Mouse (Mus musculus) retina, adult 2 months (tissue): ENCODE results near the gene Chrne.
"Not testable (repeated sequence)": the region's sequence is repeated elsewhere in the genome, so short reads cannot be mapped to it uniquely, and the experiment has no call there.

Source experiments
- DNase-seq: peaks from one replicate; pipeline ENCODE4 v3.0.0-alpha.2; 2012; ENCODE audit warnings: low read depth, low spot score

Gene Chrne

GRCm38 (mm10) chr11:70585457-70585856, 33.6 kb downstream of the Chrne start:
- DNase-seq, result no peak

DNA sequence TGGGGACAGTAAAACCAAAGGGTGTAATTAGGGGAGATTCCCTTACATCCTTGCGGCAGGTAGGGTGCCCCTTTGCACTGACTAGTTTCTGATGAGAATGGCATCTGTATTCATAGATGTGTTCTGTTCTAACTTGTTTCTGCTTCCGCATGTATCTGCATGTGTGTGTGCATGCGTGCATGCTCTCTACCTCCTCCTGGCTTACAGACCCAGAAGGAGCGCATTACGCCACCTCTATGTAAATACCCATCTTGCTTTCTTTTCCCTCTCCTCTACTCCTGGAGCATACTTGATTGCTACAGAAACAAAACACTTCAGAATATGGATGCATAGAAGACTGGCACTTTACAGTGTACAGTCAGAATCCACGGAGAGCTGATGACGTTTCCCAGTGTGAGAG, 35.2 kb downstream of the Chrne start:
- DNase-seq, result no peak

- no peak for DNase-seq
These were observed 35.8 kb downstream of the Chrne start for GRCm38 (mm10) chr11:70583022-70583714.

GRCm38 (mm10) chr11:70582196-70582595, 36.8 kb downstream of the Chrne start:
- no peak for DNase-seq

GRCm38 (mm10) chr11:70580921-70581320, 38.1 kb downstream of the Chrne start:
- no peak for DNase-seq

DNA sequence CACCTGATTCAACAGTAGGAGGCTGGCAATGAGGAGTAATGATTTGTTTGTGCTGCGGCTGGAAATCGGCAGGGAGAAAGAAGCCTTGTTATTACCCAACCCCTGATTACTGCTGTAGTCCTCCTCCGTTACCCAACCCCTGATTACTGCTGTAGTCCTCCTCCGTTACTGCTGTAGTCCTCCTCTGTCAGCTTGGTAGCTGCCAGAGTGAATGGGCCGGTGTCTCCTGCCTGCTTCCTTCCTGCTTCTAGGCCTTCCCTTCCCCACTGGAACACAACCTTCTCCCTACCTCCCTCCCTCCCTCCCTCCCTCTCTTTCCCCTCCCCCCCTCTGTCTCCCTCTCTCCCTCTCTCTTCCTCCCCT, 38.7 kb downstream of the Chrne start:
- no peak for DNase-seq

GRCm38 (mm10) chr11:70579710-70580357, 39.2 kb downstream of the Chrne start:
- DNase-seq, result no peak

- no peak for DNase-seq
These were observed 40.1 kb downstream of the Chrne start for GRCm38 (mm10) chr11:70578962-70579361.

DNA sequence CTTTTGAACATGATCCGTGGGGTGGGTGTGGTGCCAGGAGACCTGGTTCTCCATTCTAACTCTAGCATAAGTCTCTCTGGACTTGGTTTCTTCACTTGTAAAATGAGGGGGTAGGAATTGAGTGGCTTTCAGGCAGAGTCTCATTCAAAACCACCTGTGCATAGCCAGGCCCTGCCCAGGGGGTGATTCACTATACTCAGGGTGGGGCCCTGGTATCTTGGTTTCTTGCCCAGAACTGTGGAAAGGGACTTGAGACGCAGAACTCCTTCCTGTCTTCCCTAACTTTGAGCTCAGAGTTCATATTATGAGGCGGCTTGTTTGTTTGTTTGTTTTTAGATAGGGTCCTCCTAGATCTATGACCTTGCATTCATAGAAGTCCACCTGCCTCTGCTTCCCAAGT, 41.8 kb downstream of the Chrne start:
- DNase-seq, result no peak

DNA sequence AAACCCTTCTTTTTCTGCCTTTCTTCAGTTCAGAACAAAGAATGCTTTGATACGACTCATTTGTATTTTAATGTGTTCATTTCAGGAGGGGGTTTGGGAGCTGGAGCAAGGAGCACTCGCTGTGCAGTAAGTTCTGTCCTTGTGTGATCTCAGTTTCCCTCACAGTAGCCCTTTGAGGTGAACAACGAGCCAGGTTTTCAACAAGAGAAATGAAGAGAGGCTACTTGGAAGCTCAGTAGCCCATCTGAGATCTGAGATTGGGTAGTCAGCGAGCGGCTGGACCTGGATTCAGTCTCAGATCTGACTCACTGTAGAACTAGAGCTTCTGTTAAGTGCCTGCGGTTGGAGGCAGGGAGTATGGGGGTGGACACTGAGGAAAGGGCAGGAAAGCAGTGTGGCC, 45.1 kb downstream of the Chrne start:
- no peak for DNase-seq

DNA sequence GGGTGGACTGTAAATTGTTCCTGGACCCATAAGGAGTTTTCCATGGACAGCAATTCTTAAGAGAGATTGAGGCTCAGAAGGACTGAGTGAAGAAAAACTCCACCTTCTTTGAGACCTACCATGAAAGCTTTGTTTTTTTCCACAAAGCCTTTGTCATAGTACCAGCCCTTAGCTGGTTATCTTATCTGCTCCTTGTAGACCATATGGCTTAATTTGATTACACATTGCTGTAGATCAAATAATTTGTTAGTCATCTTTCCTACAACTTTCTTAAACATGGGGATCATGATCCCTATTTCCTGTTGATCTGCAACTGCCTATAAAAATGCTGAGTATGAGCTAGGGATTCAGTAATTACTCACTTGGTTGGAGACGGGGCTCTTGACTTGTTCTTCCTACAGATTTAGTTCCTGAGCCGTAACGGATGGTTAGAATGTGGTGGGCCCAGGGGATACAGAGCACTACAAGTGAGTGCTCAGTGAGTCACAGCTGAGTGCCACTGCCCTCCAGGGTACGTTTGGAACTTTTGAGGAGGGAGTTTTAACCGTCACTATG, 46.6 kb downstream of the Chrne start:
- DNase-seq, result no peak

DNA sequence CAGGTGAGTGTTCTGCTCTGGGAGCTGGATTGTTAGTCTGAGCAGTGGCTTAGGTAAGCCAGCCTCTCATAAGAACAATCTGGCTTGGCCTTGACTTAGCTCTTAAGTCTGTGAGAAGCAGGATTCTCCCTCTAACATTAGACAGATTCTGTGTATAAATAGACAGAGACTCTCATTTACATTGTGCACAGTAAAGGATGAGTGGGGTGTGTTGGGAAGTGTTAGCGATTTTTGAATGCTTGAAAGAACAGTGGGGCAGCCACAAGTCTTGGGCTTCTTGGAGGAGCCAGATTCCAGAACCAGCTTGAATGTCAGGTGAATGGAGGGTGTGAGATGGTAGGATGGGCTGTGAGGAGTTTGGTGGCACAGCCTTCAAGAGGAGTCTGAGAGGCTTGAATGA, 47.4 kb downstream of the Chrne start:
- no peak for DNase-seq

- not testable (repeated sequence) for DNase-seq
These were observed 48.4 kb downstream of the Chrne start for GRCm38 (mm10) chr11:70570614-70571013.

GRCm38 (mm10) chr11:70566586-70566985, 52.4 kb downstream of the Chrne start:
- DNase-seq, result no peak
